Mouse (Mus musculus) kidney, postnatal 0 days (tissue): ENCODE measurements around the gene 4931428F04Rik. TPM values are rescaled to one million over a fixed set of nuclear protein-coding genes. Genes with fewer than 3 reads are reported as not detected.

Source experiments
- ATAC-seq: fragments of 200-750 bp; cut with Nextera tagmentation; replicated peaks from 2 replicates; pipeline ENCODE4 v1.8.0; 2017; ENCODE audit warnings: low read depth, moderate number of reproducible peaks, moderate TSS enrichment, moderate library complexity; ENCODE audit not compliant: low FRiP score
- DNase-seq: peaks from one replicate; pipeline ENCODE4 v3.0.0-alpha.2; 2016; ENCODE audit warnings: low spot score
- H3K27ac ChIP-seq: fragments of 300-500 bp; sonication (generic); 2 replicates; pipeline ENCODE4 v1.5.1; 2014; ENCODE audit warnings: mild to moderate bottlenecking
- H3K27me3 ChIP-seq: fragments of 300-500 bp; sonication (generic); 2 replicates; pipeline ENCODE4 v1.6.1; 2014; ENCODE audit warnings: low read length, mixed read lengths; ENCODE audit not compliant: insufficient read depth
- H3K36me3 ChIP-seq: fragments of 300-500 bp; sonication (generic); 2 replicates; pipeline ENCODE4 v1.6.1; 2014; ENCODE audit warnings: low read length, mixed read lengths; ENCODE audit not compliant: insufficient read depth
- H3K4me1 ChIP-seq: fragments of 300-500 bp; sonication (generic); replicated peaks from 2 replicates; pipeline ENCODE4 v1.6.1; 2014; ENCODE audit warnings: antibody characterized with exemption, low read length, mixed read lengths; ENCODE audit not compliant: insufficient read depth
- H3K4me2 ChIP-seq: fragments of 300-500 bp; sonication (generic); 2 replicates; pipeline ENCODE4 v1.6.1; 2014; ENCODE audit warnings: mild to moderate bottlenecking, low read length, moderate library complexity, mixed read lengths
- H3K4me3 ChIP-seq: fragments of 300-500 bp; sonication (generic); replicated peaks from 2 replicates; pipeline ENCODE4 v1.5.1; 2014; ENCODE audit warnings: low read depth, low read length
- H3K9ac ChIP-seq: fragments of 300-500 bp; sonication (generic); 2 replicates; pipeline ENCODE4 v1.6.1; 2014; ENCODE audit warnings: low read depth, low read length
- H3K9me3 ChIP-seq: fragments of 300-500 bp; sonication (generic); replicated peaks from 2 replicates; pipeline ENCODE4 v1.6.1; 2016; ENCODE audit warnings: low read length, inconsistent platforms, mixed read lengths
- CTCF ChIP-seq: IDR thresholded peaks from 2 replicates; pipeline ENCODE4 v1.5.1; 2016; ENCODE audit warnings: antibody characterized with exemption, low read depth, mild to moderate bottlenecking, moderate library complexity
- WGBS: fragments of 180-500 bp; shearing (Covaris S2); extraction: QIAGEN DNeasy Blood & Tissue Kit; methylation state at CpG from one replicate; pipeline ENCODE4 v1.1.7; 2014; 5-methylcytosine and 5-hydroxymethylcytosine counted together
- polyA plus RNA-seq: library from polyadenylated mRNA; unstranded; fragments of >200 nt; fragmentation: Nextera tagmentation; extraction: Ambion mirVana; gene quantifications from 2 replicates; pipeline ENCODE4 v1.2.1, GENCODE M21; 2015

Gene 4931428F04Rik
- 5.5 and 6.2 TPM in 2 replicates for polyA plus RNA-seq

GRCm38 (mm10) chr8:105289805-105290460 is at the start of gene 4931428F04Rik:
4931428F04Rik (minus strand) TSS chr8:105289864.
- Histone ChIP-seq H3K9me3 (no peaks in the 10 kb centered on the region), H3K4me3 (peak within 1 kb of the TSS; percentile 49), H3K4me1 (peaks cover 18% of the 10 kb centered on the region), H3K27ac (peak within 1 kb of the TSS; percentile 71), H3K9ac (peak within 1 kb of the TSS; percentile 46; the same call in 1 of the 2 replicates), H3K36me3 (no peaks in the 10 kb centered on the region), H3K27me3 (peaks cover 4% of the 10 kb centered on the region; the same call in 1 of the 2 replicates), H3K4me2 (peak within 1 kb of the TSS; percentile 81)
- DNase-seq (peak; percentile 58), ATAC-seq (peak; percentile 53)
- TF ChIP-seq CTCF: peak; percentile 69
- WGBS: 4% methylated on average over 43 of the region's 43 CpGs

GRCm38 (mm10) chr8:105338992-105339391 is 49.3 kb upstream of the 4931428F04Rik start:
- Histone ChIP-seq H3K27me3 (no peaks in the 10 kb centered on the region), H3K4me2 (no peak overlapping the region), H3K9ac (no peak overlapping the region), H3K4me3 (no peak overlapping the region), H3K9me3 (no peaks in the 10 kb centered on the region), H3K27ac (no peak overlapping the region), H3K36me3 (peaks cover 29% of the 10 kb centered on the region), H3K4me1 (no peaks in the 10 kb centered on the region; the same call in 1 of the 2 replicates)
- no peak for TF ChIP-seq CTCF
- 30% methylated on average over 4 of the region's 4 CpGs for WGBS
- DNase-seq (no peak), ATAC-seq (no peak)

DNA sequence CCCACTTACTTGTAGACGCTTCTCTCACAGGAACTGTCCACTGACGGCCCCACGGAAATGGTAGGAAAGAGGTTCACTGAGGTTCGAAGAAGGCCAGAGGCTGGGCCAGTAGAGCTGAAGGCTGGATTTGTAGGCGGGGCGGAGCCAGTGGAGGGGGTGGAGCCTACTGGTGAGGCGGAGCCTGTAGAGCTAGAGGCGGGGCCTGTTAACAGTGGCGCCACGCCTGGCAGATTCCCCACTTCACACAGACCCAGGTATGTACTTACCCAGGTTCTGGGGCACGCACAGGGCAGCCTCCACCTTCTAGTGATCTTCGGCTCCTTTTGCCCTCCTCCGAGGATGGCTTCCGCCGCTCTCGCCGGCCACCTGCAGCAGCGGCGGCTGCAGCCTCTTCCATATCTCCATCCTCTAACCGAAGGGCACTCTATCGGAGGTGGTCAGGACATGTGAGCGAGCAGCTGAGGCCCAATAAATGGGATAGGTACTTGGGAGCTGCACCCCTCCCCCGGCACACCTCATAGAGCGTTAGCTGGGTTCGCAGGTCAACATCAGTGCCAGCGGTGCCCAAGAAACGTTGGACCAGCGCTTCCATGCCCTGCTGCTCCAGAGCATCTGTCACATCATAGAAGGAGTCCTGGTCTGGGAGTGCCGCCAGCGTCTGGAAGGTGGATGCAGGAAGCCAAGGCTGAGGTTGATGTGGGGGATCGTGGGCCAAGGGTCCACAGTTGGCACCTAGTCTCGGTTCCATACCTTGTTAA is 46.9 kb upstream of the 4931428F04Rik start:
- H3K27me3 ChIP-seq: no peaks in the 10 kb centered on the region

DNA sequence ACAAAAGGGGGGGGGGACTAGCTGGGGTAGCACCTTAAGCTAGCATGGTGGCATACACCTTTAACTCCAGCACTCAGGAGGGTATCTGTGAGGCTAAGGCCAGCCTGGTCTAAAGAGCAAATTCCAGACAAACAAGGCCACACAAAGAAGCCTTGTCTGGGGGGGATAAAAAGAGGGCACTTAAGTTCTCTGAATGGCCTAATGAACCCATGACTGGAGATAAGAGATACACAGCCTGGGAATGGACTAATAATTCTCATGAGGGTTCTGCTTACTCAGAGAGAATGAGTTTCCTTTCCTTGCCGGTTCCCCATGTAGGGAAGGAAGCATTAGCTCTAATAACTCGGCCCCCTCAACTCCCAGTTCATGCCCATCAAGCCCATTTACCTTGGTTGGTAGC is 42.9 kb upstream of the 4931428F04Rik start:
- peaks cover 77% of the 10 kb centered on the region for H3K36me3 ChIP-seq
- DNase-seq: no peak
- H3K4me2 ChIP-seq: no peak overlapping the region
- no peak overlapping the region for H3K4me3 ChIP-seq
- whole genome bisulfite sequencing: 64% methylated on average over 2 of the region's 2 CpGs
- 0 out of 2 replicates have a peak, but pooled peaks cover under 1% of the 10 kb centered on the region for H3K4me1 ChIP-seq
- H3K27ac ChIP-seq: no peak overlapping the region
- H3K27me3 ChIP-seq: no peaks in the 10 kb centered on the region
- no peaks in the 10 kb centered on the region for H3K9me3 ChIP-seq
- no peak for TF ChIP-seq CTCF
- no peak for ATAC-seq
- no peak overlapping the region for H3K9ac ChIP-seq

More for the DNA sequence above, 46.9 kb upstream of the 4931428F04Rik start:
- 65% methylated on average over 32 of the region's 32 CpGs for WGBS
- ATAC-seq: peak; percentile 24; the same call in 1 of the 2 replicates
- Histone ChIP-seq H3K4me3 (no peak overlapping the region), H3K27ac (no peak overlapping the region), H3K9ac (no peak overlapping the region), H3K36me3 (peaks cover 46% of the 10 kb centered on the region), H3K4me1 (no peaks in the 10 kb centered on the region; the same call in 1 of the 2 replicates), H3K4me2 (no peak overlapping the region), H3K9me3 (no peaks in the 10 kb centered on the region)
- TF ChIP-seq CTCF: no peak
- DNase-seq: no peak

GRCm38 (mm10) chr8:105331931-105332330 is 42.3 kb upstream of the 4931428F04Rik start:
- TF ChIP-seq CTCF: no peak
- no peak overlapping the region for H3K27ac ChIP-seq
- 94% methylated on average over 9 of the region's 9 CpGs for WGBS

DNA sequence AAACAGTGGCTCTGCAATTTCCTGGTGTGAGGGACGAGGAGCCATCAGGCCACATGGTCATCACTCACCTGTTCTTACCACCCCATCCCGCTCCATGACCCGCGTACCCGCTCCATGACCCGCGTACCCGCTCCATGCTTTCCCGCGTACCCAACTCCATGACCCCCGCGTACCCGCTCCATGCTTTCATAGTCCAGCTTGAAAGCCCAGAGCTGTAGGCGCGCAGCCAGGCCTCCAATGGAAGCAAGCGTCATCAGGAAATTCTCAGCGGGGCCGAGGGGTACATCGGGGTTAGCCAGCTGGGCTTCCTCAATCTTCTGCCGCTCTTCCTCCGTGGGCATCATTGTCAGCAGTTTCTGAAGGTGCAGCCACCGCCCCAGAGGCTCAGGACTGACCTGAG is 41.8 kb upstream of the 4931428F04Rik start:
- Histone ChIP-seq H3K4me2 (no peak overlapping the region), H3K27me3 (no peaks in the 10 kb centered on the region), H3K9ac (no peak overlapping the region), H3K4me1 (0 out of 2 replicates have a peak, but pooled peaks cover 5% of the 10 kb centered on the region), H3K9me3 (no peaks in the 10 kb centered on the region), H3K4me3 (no peak overlapping the region), H3K36me3 (peaks cover 68% of the 10 kb centered on the region), H3K27ac (no peak overlapping the region)
- ATAC-seq (no peak), DNase-seq (no peak)
- no peak for TF ChIP-seq CTCF
- WGBS: 91% methylated on average over 22 of the region's 22 CpGs

More at GRCm38 (mm10) chr8:105331931-105332330, 42.3 kb upstream of the 4931428F04Rik start:
- no peak overlapping the region for H3K9ac ChIP-seq
- H3K27me3 ChIP-seq: no peaks in the 10 kb centered on the region
- DNase-seq: no peak
- H3K4me1 ChIP-seq: 0 out of 2 replicates have a peak, but pooled peaks cover 5% of the 10 kb centered on the region
- H3K4me2 ChIP-seq: no peak overlapping the region
- H3K36me3 ChIP-seq: peaks cover 72% of the 10 kb centered on the region
- no peak overlapping the region for H3K4me3 ChIP-seq
- no peaks in the 10 kb centered on the region for H3K9me3 ChIP-seq
- ATAC-seq: no peak
